In the genomic region with DNA sequence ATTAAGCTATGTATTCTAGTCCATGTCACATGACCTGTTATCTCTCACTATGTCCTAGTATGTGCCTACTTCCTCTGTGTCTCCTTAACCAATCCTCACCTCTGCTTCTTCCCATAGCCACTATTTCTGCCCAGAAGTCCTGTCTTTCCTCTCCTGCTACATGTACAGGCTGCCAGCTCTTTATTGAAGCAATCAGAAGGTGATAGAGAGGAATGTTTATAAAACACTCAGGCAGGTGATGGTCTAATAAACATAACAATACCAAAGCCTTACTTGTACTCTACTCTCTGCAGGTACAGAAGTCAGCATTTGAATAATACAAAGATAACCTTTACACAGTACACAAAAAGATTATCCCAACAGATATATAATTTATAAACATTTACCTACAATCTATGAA, we compare ENCODE assay signal across 18 mouse cellular contexts. TPM values are rescaled to one million over a fixed set of nuclear protein-coding genes. Genes with fewer than 3 reads are reported as not detected.
"Had no signal": no experiment of that assay in that cellular context is flagged by ENCODE, and none has a peak within 500 bp of the region (broad histone marks: within the 10 kb centered on the region; RNA-seq: fewer than 3 reads in every experiment).

No protein-coding gene starts in this region.

- ATAC-seq: midbrain, embryonic 13.5 days; midbrain, embryonic 15.5 days had no signal

- H3K4me3 ChIP-seq: megakaryocyte, embryonic 14.5 days; midbrain, embryonic 13.5 days; midbrain, embryonic 15.5 days; neural tube, embryonic 12.5 days; stomach, embryonic 15.5 days had no signal

- H3K27ac ChIP-seq: midbrain, embryonic 13.5 days; midbrain, embryonic 15.5 days; neural tube, embryonic 12.5 days; stomach, embryonic 15.5 days; stomach, postnatal 0 days had no signal

- H3K36me3 ChIP-seq: midbrain, embryonic 13.5 days; midbrain, embryonic 15.5 days; neural tube, embryonic 12.5 days; stomach, embryonic 15.5 days had no signal

- H3K9me3 ChIP-seq: midbrain, embryonic 13.5 days; midbrain, embryonic 15.5 days; neural tube, embryonic 12.5 days; stomach, embryonic 15.5 days had no signal

- H3K9ac ChIP-seq: lung, embryonic 14.5 days; midbrain, embryonic 13.5 days; midbrain, embryonic 15.5 days; neural tube, embryonic 12.5 days; stomach, embryonic 15.5 days had no signal

- H3K4me1 ChIP-seq: megakaryocyte, embryonic 14.5 days; midbrain, embryonic 13.5 days; midbrain, embryonic 15.5 days; neural tube, embryonic 12.5 days; stomach, embryonic 15.5 days had no signal

- DNase-seq: lung, adult 18-20 months; lung, embryonic 14.5 days; lung, postnatal 10 days; lung, postnatal 4 days; right cerebral cortex, postnatal 14 days; thymus, adult 2 months; thymus, postnatal 25 days; thymus, postnatal 4 days had no signal

RNA-seq across cellular contexts. Expression of a gene that starts 52.9 kb away (rescaled TPM):
- total RNA-seq: monocyte, adult 5-6 weeks; neutrophil, adult 5-6 weeks had no signal
- polyA plus RNA-seq: spleen, adult 2 months; testis, adult 2 months; thymus, adult 2 months had no signal
